Mouse (Mus musculus) stomach, embryonic 14.5 days (tissue): ENCODE data around the gene Acoxl. TPM values are rescaled to one million over a fixed set of nuclear protein-coding genes. Genes with fewer than 3 reads are reported as not detected.

Experiments
- ATAC-seq: fragments of 200-750 bp; cut with Nextera tagmentation; 2 replicates; pipeline ENCODE4 v1.8.0; 2017; ENCODE audit warnings: low read depth, moderate TSS enrichment; ENCODE audit not compliant: insufficient number of reproducible peaks, insufficient read depth, low FRiP score
- H3K27ac ChIP-seq: fragments of 300-500 bp; sonication (generic); 2 replicates; pipeline ENCODE4 v1.5.1; 2014; ENCODE audit warnings: mild to moderate bottlenecking, low read length, moderate library complexity, mixed read lengths
- H3K27me3 ChIP-seq: fragments of 300-500 bp; sonication (generic); 2 replicates; pipeline ENCODE4 v1.6.1; 2014; ENCODE audit warnings: low read length, control low read depth, mixed read lengths; ENCODE audit not compliant: control insufficient read depth, insufficient read depth
- H3K36me3 ChIP-seq: fragments of 300-500 bp; sonication (generic); 2 replicates; pipeline ENCODE4 v1.6.1; 2014; ENCODE audit warnings: mild to moderate bottlenecking, control low read depth, low read length, moderate library complexity, mixed read lengths; ENCODE audit not compliant: control insufficient read depth, insufficient read depth
- H3K4me1 ChIP-seq: fragments of 300-500 bp; sonication (generic); 2 replicates; pipeline ENCODE4 v1.6.1; 2014; ENCODE audit warnings: low read length, control low read depth, mixed read lengths; ENCODE audit not compliant: control insufficient read depth, insufficient read depth
- H3K4me2 ChIP-seq: fragments of 300-500 bp; sonication (generic); replicated peaks from 2 replicates; pipeline ENCODE4 v1.6.1; 2014; ENCODE audit warnings: low read depth, low read length, control low read depth
- H3K4me3 ChIP-seq: fragments of 300-500 bp; sonication (generic); 2 replicates; pipeline ENCODE4 v1.5.1; 2014; ENCODE audit warnings: low read depth, low read length, control low read depth
- H3K9ac ChIP-seq: fragments of 300-500 bp; sonication (generic); replicated peaks from 2 replicates; pipeline ENCODE4 v1.6.1; 2014; ENCODE audit warnings: low read depth, mild to moderate bottlenecking, control low read depth, low read length, moderate library complexity, mixed read lengths
- H3K9me3 ChIP-seq: fragments of 300-500 bp; sonication (generic); 2 replicates; pipeline ENCODE4 v1.6.1; 2016; ENCODE audit warnings: low read depth, low read length, control low read depth; ENCODE audit not compliant: control insufficient read depth
- WGBS: fragments of 180-500 bp; shearing (Covaris S2); extraction: QIAGEN DNeasy Blood & Tissue Kit; methylation state at CpG from one replicate; pipeline ENCODE4 v1.1.7; 2014; 5-methylcytosine and 5-hydroxymethylcytosine counted together
- polyA plus RNA-seq: library from polyadenylated mRNA; unstranded; fragments of >200 nt; fragmentation: Nextera tagmentation; extraction: Ambion mirVana; gene quantifications from 2 replicates; pipeline ENCODE4 v1.2.1, GENCODE M21; 2014

The Acoxl gene
- polyA plus RNA-seq, 1 experiment from 2014 or later = 0.16 TPM

DNA sequence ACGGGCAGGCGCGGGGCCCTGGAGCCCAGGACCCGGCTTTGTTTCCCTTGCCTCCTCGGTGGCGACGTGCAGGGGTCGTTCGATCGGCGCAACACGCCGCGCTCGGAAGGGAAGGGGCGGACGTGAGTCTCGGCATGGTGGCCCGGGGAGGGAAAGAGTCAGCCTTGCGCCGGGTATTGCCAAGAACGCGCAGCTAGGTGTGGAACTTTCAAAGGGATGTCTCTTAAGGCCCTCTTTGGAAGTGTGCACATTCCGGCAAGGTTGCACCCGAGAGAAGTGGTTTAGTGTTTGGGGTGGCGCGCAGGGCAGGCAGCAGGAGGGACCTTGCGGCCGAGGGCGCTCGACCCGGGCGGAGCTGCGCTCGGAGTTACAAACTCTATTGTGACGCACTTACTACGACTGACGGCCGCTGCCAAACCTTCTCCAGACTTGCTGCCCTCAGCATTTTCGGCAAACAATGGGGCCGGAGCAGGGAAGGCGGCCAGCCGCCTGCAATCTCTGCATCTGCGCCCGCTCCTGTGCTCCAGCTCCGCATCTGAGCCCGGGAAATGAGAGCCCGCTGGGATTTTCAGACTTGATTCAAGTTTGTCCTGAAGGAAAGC is 289.1 kb downstream of the Acoxl start:
- H3K27me3 ChIP-seq = 0 out of 2 replicates have a peak, but pooled peaks cover 3% of the 10 kb centered on the region
- peak overlapping the region; percentile 94 for H3K27ac ChIP-seq
- H3K9me3 ChIP-seq = no peaks in the 10 kb centered on the region
- peak; percentile 15; the same call in 1 of the 2 replicates for ATAC-seq
- peak overlapping the region; percentile 72 for H3K9ac ChIP-seq
- H3K36me3 ChIP-seq = peaks cover 18% of the 10 kb centered on the region
- under 1% methylated on average over 48 of the region's 48 CpGs for WGBS
- peak overlapping the region; percentile 92 for H3K4me2 ChIP-seq
- H3K4me1 ChIP-seq = peaks cover 30% of the 10 kb centered on the region
- peak overlapping the region; percentile 87 for H3K4me3 ChIP-seq

DNA sequence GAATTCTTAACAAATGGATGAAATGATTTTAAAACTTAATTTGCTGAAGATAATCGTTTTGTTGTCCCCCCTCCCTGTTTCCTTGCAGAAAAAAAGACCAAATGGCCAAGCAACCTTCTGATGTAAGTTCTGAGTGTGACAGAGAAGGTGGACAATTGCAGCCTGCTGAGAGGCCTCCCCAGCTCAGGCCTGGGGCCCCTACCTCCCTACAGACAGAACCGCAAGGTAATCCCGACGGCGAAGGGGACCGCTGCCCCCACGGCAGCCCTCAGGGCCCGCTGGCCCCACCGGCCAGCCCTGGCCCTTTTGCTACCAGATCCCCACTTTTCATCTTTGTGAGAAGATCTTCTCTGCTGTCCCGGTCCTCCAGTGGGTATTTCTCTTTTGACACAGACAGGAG is 289.9 kb downstream of the Acoxl start:
- 22% methylated on average over 10 of the region's 10 CpGs for WGBS
- Histone ChIP-seq H3K36me3 (peaks cover 22% of the 10 kb centered on the region), H3K4me2 (peak overlapping the region; percentile 92), H3K4me1 (peaks cover 27% of the 10 kb centered on the region), H3K4me3 (peak overlapping the region; percentile 87), H3K27me3 (no peaks in the 10 kb centered on the region), H3K27ac (peak overlapping the region; percentile 3; the same call in 1 of the 2 replicates), H3K9me3 (no peaks in the 10 kb centered on the region), H3K9ac (peak overlapping the region; percentile 72)
- ATAC-seq = no peak

DNA sequence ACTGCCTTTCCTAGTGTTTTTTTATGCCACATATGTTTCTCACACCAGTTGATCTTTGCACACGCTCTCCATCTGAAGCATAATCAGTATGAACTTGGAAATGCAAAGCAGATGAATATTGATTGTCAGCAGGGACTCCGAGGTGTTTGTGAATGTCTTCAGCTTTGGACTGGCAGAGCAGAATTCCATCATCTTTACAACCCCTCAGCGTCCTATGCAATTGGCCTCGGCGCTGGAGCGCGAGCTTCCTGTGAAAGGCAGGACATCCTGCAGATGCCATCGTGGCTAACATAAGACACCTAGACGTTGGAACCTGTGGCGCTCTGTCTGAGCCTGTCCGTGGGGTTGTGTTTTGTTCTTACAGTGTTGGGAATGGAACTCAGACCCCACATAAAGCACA is 292.8 kb downstream of the Acoxl start:
- Histone ChIP-seq H3K36me3 (peaks cover 26% of the 10 kb centered on the region), H3K4me3 (no peak overlapping the region)
- 93% methylated on average over 11 of the region's 11 CpGs for WGBS

DNA sequence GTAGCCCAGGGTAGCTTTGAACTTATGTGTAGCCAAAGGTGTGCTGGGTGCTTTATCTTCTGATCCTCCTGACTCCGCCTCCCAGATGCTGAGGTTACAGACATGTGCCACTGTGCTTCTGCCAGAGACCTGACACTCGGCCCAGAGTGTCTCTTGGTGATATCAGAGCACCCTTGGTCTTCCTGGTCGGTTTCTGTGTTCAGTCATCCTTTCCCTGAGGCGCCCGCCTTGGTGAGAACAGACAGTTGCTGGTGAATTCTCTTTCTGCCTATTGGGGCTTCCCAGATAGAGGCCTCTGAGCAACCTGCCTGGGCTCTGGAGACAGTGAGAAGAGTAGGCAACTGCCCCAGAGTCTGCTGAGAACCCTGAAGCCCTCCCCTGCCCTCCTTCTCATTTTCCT is 294.0 kb downstream of the Acoxl start:
- no peaks in the 10 kb centered on the region for H3K9me3 ChIP-seq
- peaks cover 14% of the 10 kb centered on the region for H3K4me1 ChIP-seq
- H3K27ac ChIP-seq = no peak overlapping the region
- peaks cover 26% of the 10 kb centered on the region for H3K36me3 ChIP-seq
- no peak for ATAC-seq
- WGBS = 79% methylated on average over 5 of the region's 5 CpGs
- H3K4me2 ChIP-seq = no peak overlapping the region
- no peak overlapping the region for H3K4me3 ChIP-seq
- no peak overlapping the region for H3K9ac ChIP-seq
- H3K27me3 ChIP-seq = no peaks in the 10 kb centered on the region

More for the DNA sequence above, 292.8 kb downstream of the Acoxl start:
- H3K9me3 ChIP-seq = no peaks in the 10 kb centered on the region
- H3K9ac ChIP-seq = no peak overlapping the region
- H3K4me1 ChIP-seq = peaks cover 14% of the 10 kb centered on the region
- H3K27me3 ChIP-seq = no peaks in the 10 kb centered on the region
- H3K27ac ChIP-seq = no peak overlapping the region
- no peak for ATAC-seq
- H3K4me2 ChIP-seq = no peak overlapping the region

DNA sequence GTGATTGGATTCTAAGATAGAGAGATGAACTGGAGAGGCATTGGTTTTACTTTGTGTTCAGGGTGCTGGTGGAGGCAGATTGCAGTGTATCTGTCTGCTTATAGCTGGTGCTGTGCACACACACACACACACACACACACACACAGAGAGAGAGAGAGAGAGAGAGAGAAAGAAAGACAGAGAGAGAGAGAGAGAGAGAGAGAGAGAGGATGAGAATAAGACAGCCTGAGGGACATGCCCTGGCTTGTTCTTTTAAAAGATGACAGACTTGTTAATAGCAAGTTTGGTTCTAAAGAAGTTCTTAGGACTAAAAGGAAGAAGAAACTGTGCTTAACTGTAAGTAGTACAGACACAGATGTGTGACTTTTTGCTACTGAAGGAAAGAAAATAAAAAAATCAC is 295.2 kb downstream of the Acoxl start:
- Histone ChIP-seq H3K4me1 (peaks cover 6% of the 10 kb centered on the region), H3K9ac (no peak overlapping the region), H3K36me3 (peaks cover 26% of the 10 kb centered on the region), H3K27ac (no peak overlapping the region), H3K4me3 (no peak overlapping the region), H3K9me3 (no peaks in the 10 kb centered on the region), H3K4me2 (no peak overlapping the region), H3K27me3 (no peaks in the 10 kb centered on the region)
- no peak for ATAC-seq

DNA sequence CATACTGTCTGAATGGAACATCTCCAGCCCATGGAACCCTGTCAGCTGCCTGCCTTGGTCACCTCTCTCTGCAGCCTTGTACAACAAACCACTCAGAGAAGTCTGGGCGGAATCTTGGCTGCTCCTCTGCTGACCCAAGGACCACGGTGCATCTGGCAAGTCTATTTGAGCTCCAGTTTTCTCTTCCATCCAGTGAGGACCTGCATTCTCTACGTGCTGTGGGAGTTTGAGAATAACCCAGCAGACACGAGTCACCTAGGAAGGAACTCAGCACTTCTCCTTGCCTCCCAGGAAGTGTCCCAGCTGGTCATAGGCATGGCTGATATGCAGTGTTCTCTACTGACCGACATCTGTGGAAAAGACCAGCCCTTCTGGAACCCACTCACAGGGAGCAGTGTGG is 295.8 kb downstream of the Acoxl start:
- no peak for ATAC-seq
- no peak overlapping the region for H3K9ac ChIP-seq
- H3K4me2 ChIP-seq = no peak overlapping the region
- H3K36me3 ChIP-seq = peaks cover 30% of the 10 kb centered on the region
- H3K27me3 ChIP-seq = no peaks in the 10 kb centered on the region
- 67% methylated on average over 5 of the region's 5 CpGs for WGBS
- no peak overlapping the region for H3K4me3 ChIP-seq
- no peak overlapping the region for H3K27ac ChIP-seq
- no peaks in the 10 kb centered on the region for H3K9me3 ChIP-seq
- 0 out of 2 replicates have a peak, but pooled peaks cover 5% of the 10 kb centered on the region for H3K4me1 ChIP-seq

DNA sequence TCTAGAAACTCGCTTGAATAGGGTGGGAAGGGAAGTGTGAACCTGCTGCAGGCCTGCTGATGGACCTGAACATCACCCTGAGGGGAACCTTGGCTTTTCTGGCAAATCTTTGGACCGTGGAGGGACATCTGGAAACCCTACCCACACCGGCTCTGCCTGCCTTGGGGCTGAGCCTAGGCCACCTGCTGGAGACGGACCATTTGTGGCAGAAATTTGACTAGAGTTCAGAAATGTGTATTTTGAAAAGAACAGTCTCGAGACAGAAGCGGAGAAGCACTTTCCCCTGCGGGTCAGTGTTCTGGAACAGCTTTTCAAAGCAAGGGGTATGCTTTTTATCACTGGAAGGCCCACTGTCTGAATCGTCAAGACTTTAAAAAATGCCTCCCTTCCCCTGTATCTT is 296.3 kb downstream of the Acoxl start:
- peaks cover 30% of the 10 kb centered on the region for H3K36me3 ChIP-seq
- 68% methylated on average over 8 of the region's 8 CpGs for WGBS

DNA sequence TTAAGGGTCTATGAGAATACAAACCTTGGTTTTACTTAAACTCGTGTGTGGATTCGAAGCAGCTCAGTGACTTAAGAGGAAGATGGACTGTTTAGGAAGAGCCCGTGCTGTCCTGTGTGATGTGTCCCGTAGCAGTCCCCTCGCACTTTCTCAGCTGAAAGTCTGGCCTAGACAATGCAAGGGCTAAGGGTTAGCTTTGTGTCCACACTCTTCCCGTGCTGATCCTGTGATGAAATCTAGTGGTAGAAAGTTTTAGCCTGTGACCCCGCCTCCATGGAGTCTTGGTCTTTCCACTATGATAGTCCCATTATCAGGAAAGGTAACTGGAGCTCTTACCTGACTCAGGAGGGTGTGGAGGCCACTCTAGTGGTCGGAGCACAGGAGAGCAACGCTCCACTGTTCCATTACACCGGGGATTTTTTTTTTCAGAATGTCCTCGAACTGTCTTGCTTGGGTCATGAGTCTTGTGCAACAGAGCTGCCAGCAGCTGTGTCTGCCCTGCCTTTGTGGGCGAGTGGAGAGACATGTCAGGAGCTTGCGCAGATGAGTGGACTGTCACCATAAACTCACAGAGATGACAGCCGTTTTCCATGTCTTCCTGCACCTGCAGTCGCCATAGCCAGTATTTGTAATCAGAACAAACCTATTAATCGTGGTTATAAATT is 298.2 kb downstream of the Acoxl start:
- no peak overlapping the region for H3K4me2 ChIP-seq
- H3K9me3 ChIP-seq = no peaks in the 10 kb centered on the region
- no peak overlapping the region for H3K4me3 ChIP-seq
- WGBS = 84% methylated on average over 16 of the region's 16 CpGs
- ATAC-seq = no peak
- H3K9ac ChIP-seq = no peak overlapping the region
- no peaks in the 10 kb centered on the region for H3K4me1 ChIP-seq
- H3K36me3 ChIP-seq = peaks cover 15% of the 10 kb centered on the region
- H3K27ac ChIP-seq = no peak overlapping the region
- H3K27me3 ChIP-seq = no peaks in the 10 kb centered on the region

More for the DNA sequence above, 296.3 kb downstream of the Acoxl start:
- Histone ChIP-seq H3K9ac (no peak overlapping the region), H3K27me3 (no peaks in the 10 kb centered on the region), H3K9me3 (no peaks in the 10 kb centered on the region), H3K27ac (no peak overlapping the region), H3K4me1 (0 out of 2 replicates have a peak, but pooled peaks cover 4% of the 10 kb centered on the region), H3K4me3 (no peak overlapping the region), H3K4me2 (no peak overlapping the region)
- ATAC-seq = no peak
